In genomic region chr2:24755276-24755675, GRCm38 (mm10) we compare ENCODE assay signal across 8 mouse cellular contexts. TPM values are rescaled to one million over a fixed set of nuclear protein-coding genes. Genes with fewer than 3 reads are reported as not detected.
DNase-seq lines count a peak whose midpoint lies in the region; ATAC-seq and TF ChIP-seq lines count a peak whose summit lies in the region.

No protein-coding gene starts in this region.

- peaks cover 3% of the 10 kb centered on the region; the same call in 1 of the 2 replicates for H3K27me3 ChIP-seq in liver, embryonic 12.5 days (replicated peaks)
- H3K27me3 ChIP-seq in limb, embryonic 14.5 days (ENCODE audit: control insufficient read depth, insufficient read depth, low read length): no peaks in the 10 kb centered on the region

- no peak overlapping the region for H3K4me3 ChIP-seq in liver, embryonic 12.5 days
- no peak overlapping the region for H3K4me3 ChIP-seq in limb, embryonic 14.5 days (replicated peaks; ENCODE audit: low read length)

- no peak overlapping the region for H3K4me2 ChIP-seq in liver, embryonic 12.5 days
- no peak overlapping the region for H3K4me2 ChIP-seq in limb, embryonic 14.5 days (replicated peaks; ENCODE audit: low read depth, low read length, severe bottlenecking)

- H3K4me1 ChIP-seq in liver, embryonic 12.5 days: no peaks in the 10 kb centered on the region
- H3K4me1 ChIP-seq in limb, embryonic 14.5 days (ENCODE audit: control insufficient read depth, insufficient read depth, low read length): no peaks in the 10 kb centered on the region

- no peak overlapping the region for H3K9ac ChIP-seq in liver, embryonic 12.5 days
- no peak overlapping the region for H3K9ac ChIP-seq in limb, embryonic 14.5 days (ENCODE audit: low read depth, low read length, severe bottlenecking)

- no peak for TF ChIP-seq POLR2A in limb, embryonic 14.5 days (IDR thresholded peaks at IDR 0.05; ENCODE audit: borderline replicate concordance, extremely low read depth, insufficient read depth, insufficient read length)

- H3K27ac ChIP-seq in liver, embryonic 12.5 days: no peak overlapping the region
- H3K27ac ChIP-seq in limb, embryonic 14.5 days (replicated peaks; ENCODE audit: low read depth, low read length): no peak overlapping the region

- peak; percentile 44 for DNase-seq in liver
- peak; percentile 9 for DNase-seq in adrenal gland, adult 8-10 months
- peak; percentile 47 for DNase-seq in embryo, embryonic 9.5 days (ENCODE audit: extremely low spot score)
- peak; percentile 46 for DNase-seq in kidney, adult 18-20 months
- peak; percentile 35 for DNase-seq in limb, embryonic 14.5 days (ENCODE audit: low spot score)
- peak; percentile 78 for DNase-seq in retina, embryonic 14.5 days (ENCODE audit: low spot score)
- peak; percentile 9 for DNase-seq in yolk sac, embryonic 10.5 days (ENCODE audit: low spot score)

- H3K9me3 ChIP-seq in liver, embryonic 12.5 days (replicated peaks): no peaks in the 10 kb centered on the region
- H3K9me3 ChIP-seq in limb, embryonic 14.5 days (ENCODE audit: control insufficient read depth, low read length): no peaks in the 10 kb centered on the region

- H3K36me3 ChIP-seq in liver, embryonic 12.5 days: no peaks in the 10 kb centered on the region
- H3K36me3 ChIP-seq in limb, embryonic 14.5 days (ENCODE audit: control insufficient read depth, insufficient read depth, low read length): no peaks in the 10 kb centered on the region

- 74% methylated on average over 1 of the region's 1 CpGs for WGBS in liver, embryonic 12.5 days (ENCODE audit: insufficient replicate concordance)
- WGBS in limb, embryonic 14.5 days: 93% methylated on average over 1 of the region's 1 CpGs

- no peak for ATAC-seq in liver, embryonic 12.5 days
- ATAC-seq in limb, embryonic 14.5 days (ENCODE audit: low FRiP score, low read depth): no peak

RNA-seq across cellular contexts. Expression of gene Cacna1b, which starts 7.7 kb away (rescaled TPM):
- polyA plus RNA-seq in liver, embryonic 12.5 days (2016; fragmentation: Nextera tagmentation; extraction: Ambion mirVana): 0.02 and 0.05 TPM in 2 replicates
- total RNA-seq in adrenal gland, adult 8-10 months (2022): 1 to 10 TPM; 3.1 to 5.4 (median 4.2) TPM
- 2.7 and 4.1 TPM in 2 replicates for polyA plus RNA-seq in limb, embryonic 14.5 days (2012; rRNA removed)
- 1.4 and 2.9 TPM in 2 replicates for polyA plus RNA-seq in limb, embryonic 14.5 days (2014; fragmentation: Nextera tagmentation; extraction: Ambion mirVana)

Comparison
In these comparisons a context has a peak if more than half of its experiments do, and no peak if none do; other contexts are left out.
1. DNase-seq: peak in every context shown above with its lines; median percentile 78 in retina, embryonic 14.5 days; 47 in embryo, embryonic 9.5 days; 46 in kidney, adult 18-20 months; 44 in liver; 35 in limb, embryonic 14.5 days; 9 in adrenal gland, adult 8-10 months; 9 in yolk sac, embryonic 10.5 days.